Mouse (Mus musculus) R1 (cell line): ENCODE measurements around the gene Ovca2.

Experiments used
- DNase-seq: peaks from one replicate; pipeline ENCODE4 v3.0.0-alpha.2; 2018; ENCODE audit warnings: low read depth, low spot score

Ovca2 gene

DNA sequence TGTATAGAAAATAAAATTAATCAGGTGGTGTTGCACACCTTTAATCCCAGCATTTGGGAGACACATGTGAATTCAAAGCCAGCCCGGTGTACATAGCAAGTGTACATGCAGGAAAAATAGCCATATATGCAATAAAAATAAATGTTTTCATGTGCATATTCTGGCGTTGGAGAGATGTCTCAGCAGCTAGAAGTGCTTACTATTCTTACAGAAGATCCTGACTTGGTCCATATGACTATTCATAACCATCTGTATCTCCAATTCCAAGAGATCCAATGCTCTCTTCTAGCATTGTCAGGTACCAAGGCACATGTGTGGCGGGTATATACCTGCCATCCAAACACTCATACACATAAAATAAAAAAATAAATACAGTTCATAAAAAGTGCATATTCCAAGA is 52.3 kb downstream of the Ovca2 start:
- no peak for DNase-seq
